Mouse (Mus musculus) urinary bladder, postnatal 25 days (tissue): ENCODE measurements around the gene Spib.

Source experiments
- DNase-seq: peaks from one replicate; pipeline ENCODE4 v3.0.0; 2022; ENCODE audit warnings: low spot score

Gene Spib

GRCm38 (mm10) chr7:44531946-44532732 is at the start of gene Spib:
TSS of gene Spib (minus strand) at chr7:44532071.
- DNase-seq: no peak

GRCm38 (mm10) chr7:44581637-44582036 is 49.8 kb upstream of the Spib start:
- no peak for DNase-seq

- DNase-seq: no peak
These were observed 44.5 kb upstream of the Spib start for GRCm38 (mm10) chr7:44576333-44576844.

- DNase-seq: no peak
These were observed 41.1 kb upstream of the Spib start for GRCm38 (mm10) chr7:44572956-44573484.

- DNase-seq: no peak
These were observed 40.4 kb upstream of the Spib start, which contains the start of gene Napsa for GRCm38 (mm10) chr7:44572213-44572701. TSS of gene Napsa (plus strand) at chr7:44572380.

GRCm38 (mm10) chr7:44571811-44572210 is 39.9 kb upstream of the Spib start:
- DNase-seq: no peak

- DNase-seq: no peak
These were observed 39.1 kb upstream of the Spib start for GRCm38 (mm10) chr7:44570989-44571388.

- no peak for DNase-seq
These were observed 36.9 kb upstream of the Spib start for GRCm38 (mm10) chr7:44568803-44569202.

GRCm38 (mm10) chr7:44565414-44565813 is 33.5 kb upstream of the Spib start:
- DNase-seq: no peak

GRCm38 (mm10) chr7:44564486-44564885 is 32.6 kb upstream of the Spib start:
- DNase-seq: no peak

- no peak for DNase-seq
These were observed 31.4 kb upstream of the Spib start for GRCm38 (mm10) chr7:44563284-44563683.

- peak; percentile 69 for DNase-seq
These were observed 28.8 kb upstream of the Spib start for GRCm38 (mm10) chr7:44560435-44561400.

- no peak for DNase-seq
These were observed 25.8 kb upstream of the Spib start for GRCm38 (mm10) chr7:44557629-44558028.

- DNase-seq: peak; percentile 95
These were observed 22.0 kb upstream of the Spib start, which contains the start of gene Nr1h2 for GRCm38 (mm10) chr7:44553826-44554225. TSS of gene Nr1h2 (minus strand) at chr7:44553951.

GRCm38 (mm10) chr7:44553196-44553764 is 21.4 kb upstream of the Spib start:
- DNase-seq: peak; percentile 80

GRCm38 (mm10) chr7:44552141-44552908 is 20.5 kb upstream of the Spib start:
- DNase-seq: no peak

GRCm38 (mm10) chr7:44551731-44552130 is 19.9 kb upstream of the Spib start:
- DNase-seq: no peak

GRCm38 (mm10) chr7:44551301-44551700 is 19.4 kb upstream of the Spib start:
- DNase-seq: no peak

GRCm38 (mm10) chr7:44550409-44550678 is 18.5 kb upstream of the Spib start:
- DNase-seq: no peak

- DNase-seq: no peak
These were observed 17.9 kb upstream of the Spib start for GRCm38 (mm10) chr7:44549621-44550408.
